Mouse (Mus musculus): ENCODE measurements at regions not wholly inside any gene's neighbourhood (a gene's known extent, or its start where the extent isn't known, plus 50 kb on each side); places are given as distances from the start of the nearest gene placed in this dataset.

DNA sequence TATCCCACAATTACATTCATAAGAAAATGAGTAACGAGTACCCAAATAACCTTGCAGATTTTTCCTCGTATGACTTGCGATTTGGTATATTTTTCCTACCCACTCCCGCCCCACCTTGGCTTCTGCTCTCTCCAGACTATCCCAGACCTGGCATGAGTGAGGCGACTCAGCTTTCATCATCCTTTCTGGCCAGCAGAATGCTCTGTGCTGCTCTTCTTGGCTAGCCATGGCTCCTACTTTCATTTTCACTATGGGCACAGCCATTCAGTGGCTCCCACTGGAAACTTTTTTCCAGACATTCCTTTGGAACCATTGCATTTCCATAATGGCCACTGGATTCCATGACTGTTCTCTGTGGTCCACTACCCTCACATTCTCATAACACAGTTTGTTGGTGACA is 449.1 kb upstream of the Gm11114 start:
- H3K27ac ChIP-seq = no peak overlapping the region
- H3K79me2 ChIP-seq (replicated peaks; ENCODE audit: control insufficient read depth, insufficient read depth, low read length) = no peaks in the 10 kb centered on the region
- 75% methylated on average over 5 of the region's 5 CpGs for WGBS
- no peak overlapping the region for H3K9ac ChIP-seq (ENCODE audit: low read depth, low read length)
- no peaks in the 10 kb centered on the region for H3K36me3 ChIP-seq (ENCODE audit: control insufficient read depth, insufficient read depth, low read length)
- DNase-seq = peak in 1 of 2 experiments; percentile 5
- no peaks in the 10 kb centered on the region for H3K4me1 ChIP-seq (ENCODE audit: control insufficient read depth, insufficient read depth, low read length)
- no peaks in the 10 kb centered on the region for H3K27me3 ChIP-seq (ENCODE audit: control insufficient read depth, insufficient read depth, low read length)
- intact Hi-C loops (cut with DNase I) = no loop called here
- H3K4me3 ChIP-seq = no peak overlapping the region
- TF ChIP-seq EP300 (IDR thresholded peaks at IDR 0.05; ENCODE audit: insufficient read depth, low read depth, low read length) (no peak), POLR2A (IDR thresholded peaks at IDR 0.05; ENCODE audit: insufficient read depth, low read depth, low read length) (no peak), CTCF (IDR thresholded peaks at IDR 0.05) (no peak)

DNA sequence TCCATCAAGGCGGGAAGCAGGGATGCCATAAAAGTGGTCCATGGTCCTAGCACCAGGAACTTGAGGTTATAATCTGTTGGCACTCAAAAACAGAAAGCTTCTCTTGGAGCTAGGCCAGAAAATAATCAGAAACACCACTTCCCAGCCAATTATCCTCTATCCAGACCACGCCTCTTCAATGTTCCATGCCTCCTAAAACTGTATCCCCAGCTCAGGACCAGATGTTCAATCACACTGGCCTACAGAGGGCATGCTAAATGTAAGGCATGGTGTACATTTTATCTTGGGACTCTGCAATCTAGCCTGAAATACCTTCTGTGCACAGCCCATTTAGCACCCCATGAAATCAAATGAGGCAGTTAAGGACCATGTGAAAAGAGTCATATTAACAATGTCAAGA is 418.4 kb upstream of the Gm11114 start:
- H3K36me3 ChIP-seq (ENCODE audit: control insufficient read depth, insufficient read depth, low read length) = no peaks in the 10 kb centered on the region
- H3K4me3 ChIP-seq = no peak overlapping the region
- H3K27me3 ChIP-seq (ENCODE audit: control insufficient read depth, insufficient read depth, low read length) = no peaks in the 10 kb centered on the region
- no peak for DNase-seq
- no peaks in the 10 kb centered on the region for H3K4me1 ChIP-seq (ENCODE audit: control insufficient read depth, insufficient read depth, low read length)
- no peaks in the 10 kb centered on the region for H3K79me2 ChIP-seq (replicated peaks; ENCODE audit: control insufficient read depth, insufficient read depth, low read length)
- intact Hi-C loops (cut with DNase I) = no loop called here
- WGBS = 70% methylated on average over 2 of the region's 2 CpGs
- no peak for TF ChIP-seq POLR2A (IDR thresholded peaks at IDR 0.05; ENCODE audit: insufficient read depth, low read depth, low read length)
- TF ChIP-seq CTCF (IDR thresholded peaks at IDR 0.05) = no peak
- TF ChIP-seq EP300 (IDR thresholded peaks at IDR 0.05; ENCODE audit: insufficient read depth, low read depth, low read length) = no peak
- H3K9ac ChIP-seq (ENCODE audit: low read depth, low read length) = no peak overlapping the region
- no peak overlapping the region for H3K27ac ChIP-seq

DNA sequence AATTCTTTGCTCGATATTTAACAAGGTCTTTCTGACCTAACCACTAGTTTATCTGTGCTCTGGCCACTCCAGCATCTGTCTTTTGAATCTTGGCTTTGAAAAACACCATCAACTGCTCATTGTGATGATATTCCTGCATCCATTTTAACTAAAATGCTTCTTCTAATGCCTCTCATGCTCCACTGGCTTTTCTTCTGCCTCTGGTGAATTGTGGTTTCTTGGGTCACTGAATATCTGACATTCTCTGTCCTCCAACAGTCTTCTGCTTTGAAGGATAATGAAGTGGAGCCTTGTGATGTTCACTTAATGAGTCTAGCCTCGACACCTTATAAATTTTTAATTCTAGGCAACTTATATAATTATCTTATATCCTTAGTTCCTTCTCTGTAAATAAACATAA is 416.5 kb upstream of the Gm11114 start:
- Histone ChIP-seq H3K4me3 (no peak overlapping the region), H3K27me3 (ENCODE audit: control insufficient read depth, insufficient read depth, low read length) (no peaks in the 10 kb centered on the region), H3K27ac (no peak overlapping the region), H3K79me2 (replicated peaks; ENCODE audit: control insufficient read depth, insufficient read depth, low read length) (no peaks in the 10 kb centered on the region), H3K4me1 (ENCODE audit: control insufficient read depth, insufficient read depth, low read length) (no peaks in the 10 kb centered on the region), H3K9ac (ENCODE audit: low read depth, low read length) (no peak overlapping the region), H3K36me3 (ENCODE audit: control insufficient read depth, insufficient read depth, low read length) (no peaks in the 10 kb centered on the region)
- intact Hi-C loops (cut with DNase I) = no loop called here
- 49% methylated on average over 2 of the region's 2 CpGs for WGBS
- DNase-seq = no peak
- TF ChIP-seq POLR2A (IDR thresholded peaks at IDR 0.05; ENCODE audit: insufficient read depth, low read depth, low read length) (no peak), EP300 (IDR thresholded peaks at IDR 0.05; ENCODE audit: insufficient read depth, low read depth, low read length) (no peak), CTCF (IDR thresholded peaks at IDR 0.05) (no peak)

DNA sequence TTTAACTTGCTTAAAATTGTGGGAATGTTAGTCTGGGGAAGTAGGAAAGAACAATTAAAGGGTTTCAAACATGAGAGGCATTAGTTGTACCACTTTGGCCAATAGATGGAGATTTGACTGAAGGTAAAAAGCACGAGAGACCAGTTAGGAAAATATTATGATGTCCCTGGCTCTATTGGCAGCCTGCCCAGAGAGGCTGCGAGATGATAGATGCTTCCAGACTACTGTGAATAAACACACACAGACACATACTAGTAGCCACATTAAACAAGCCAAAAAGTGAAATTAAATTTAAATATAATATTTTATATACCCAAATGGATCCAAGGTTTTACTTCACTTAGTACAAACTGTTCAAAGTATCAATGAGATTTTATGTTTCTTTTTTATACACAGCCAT is 411.9 kb upstream of the Gm11114 start:
- Histone ChIP-seq H3K36me3 (ENCODE audit: control insufficient read depth, insufficient read depth, low read length) (no peaks in the 10 kb centered on the region), H3K27ac (no peak overlapping the region), H3K9ac (ENCODE audit: low read depth, low read length) (no peak overlapping the region), H3K4me3 (no peak overlapping the region), H3K27me3 (ENCODE audit: control insufficient read depth, insufficient read depth, low read length) (no peaks in the 10 kb centered on the region), H3K79me2 (replicated peaks; ENCODE audit: control insufficient read depth, insufficient read depth, low read length) (no peaks in the 10 kb centered on the region), H3K4me1 (ENCODE audit: control insufficient read depth, insufficient read depth, low read length) (no peaks in the 10 kb centered on the region)
- no peak for TF ChIP-seq POLR2A (IDR thresholded peaks at IDR 0.05; ENCODE audit: insufficient read depth, low read depth, low read length)
- TF ChIP-seq CTCF (IDR thresholded peaks at IDR 0.05) = no peak
- TF ChIP-seq EP300 (IDR thresholded peaks at IDR 0.05; ENCODE audit: insufficient read depth, low read depth, low read length) = no peak
- WGBS = 9% methylated on average over 2 of the region's 2 CpGs
- intact Hi-C loops (cut with DNase I) = no loop called here
- DNase-seq = no peak

DNA sequence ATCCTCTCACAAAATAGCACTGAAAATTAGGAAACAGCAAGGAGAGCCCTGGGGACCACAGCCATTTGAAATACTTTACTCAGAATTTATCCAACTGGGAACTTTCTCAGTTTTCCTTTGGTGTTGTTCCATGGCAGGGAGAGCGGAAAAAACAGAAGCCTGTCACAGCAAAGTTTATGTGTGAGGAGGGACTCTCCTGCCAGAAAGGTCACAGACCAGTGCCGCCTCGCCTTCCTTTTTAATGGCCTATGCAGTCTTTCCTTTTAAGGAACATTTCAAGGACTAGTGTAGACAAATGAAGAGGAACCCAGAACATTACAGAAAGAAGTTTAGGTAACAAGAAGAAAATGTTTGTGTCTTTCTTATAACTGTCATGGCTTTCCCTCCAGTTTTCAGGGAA is 406.3 kb upstream of the Gm11114 start:
- Histone ChIP-seq H3K4me1 (ENCODE audit: control insufficient read depth, insufficient read depth, low read length) (no peaks in the 10 kb centered on the region), H3K4me3 (no peak overlapping the region), H3K27me3 (ENCODE audit: control insufficient read depth, insufficient read depth, low read length) (no peaks in the 10 kb centered on the region), H3K27ac (no peak overlapping the region), H3K9ac (ENCODE audit: low read depth, low read length) (no peak overlapping the region), H3K36me3 (ENCODE audit: control insufficient read depth, insufficient read depth, low read length) (no peaks in the 10 kb centered on the region), H3K79me2 (replicated peaks; ENCODE audit: control insufficient read depth, insufficient read depth, low read length) (no peaks in the 10 kb centered on the region)
- 45% methylated on average over 3 of the region's 3 CpGs for WGBS
- intact Hi-C loops (cut with DNase I) = no loop called here
- TF ChIP-seq CTCF (IDR thresholded peaks at IDR 0.05) (no peak), POLR2A (IDR thresholded peaks at IDR 0.05; ENCODE audit: insufficient read depth, low read depth, low read length) (no peak), EP300 (IDR thresholded peaks at IDR 0.05; ENCODE audit: insufficient read depth, low read depth, low read length) (no peak)
- no peak for DNase-seq

DNA sequence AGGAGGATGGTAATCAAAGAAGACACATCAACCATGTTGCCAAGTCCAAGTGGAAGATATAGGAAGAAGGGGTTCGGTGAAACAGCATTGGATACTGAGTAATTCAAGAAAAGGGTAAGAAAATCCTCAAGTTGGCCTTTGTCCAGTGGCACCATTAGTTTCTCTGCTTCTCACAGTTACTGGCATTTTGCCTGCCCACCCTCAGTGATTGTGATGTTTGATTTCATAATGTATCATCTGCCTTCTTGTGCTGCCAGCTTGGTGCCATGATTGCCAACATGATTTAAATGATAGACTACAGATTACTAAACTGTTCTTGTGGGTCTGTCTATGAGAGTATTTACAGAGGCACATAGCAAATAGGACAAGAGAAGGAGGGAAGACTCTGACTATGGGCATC is 399.3 kb upstream of the Gm11114 start:
- no peak overlapping the region for H3K4me3 ChIP-seq
- TF ChIP-seq POLR2A (IDR thresholded peaks at IDR 0.05; ENCODE audit: insufficient read depth, low read depth, low read length) (no peak), CTCF (IDR thresholded peaks at IDR 0.05) (no peak), EP300 (IDR thresholded peaks at IDR 0.05; ENCODE audit: insufficient read depth, low read depth, low read length) (no peak)
- H3K27ac ChIP-seq = no peak overlapping the region
- no peaks in the 10 kb centered on the region for H3K79me2 ChIP-seq (replicated peaks; ENCODE audit: control insufficient read depth, insufficient read depth, low read length)
- intact Hi-C loops (cut with DNase I) = no loop called here
- no peak overlapping the region for H3K9ac ChIP-seq (ENCODE audit: low read depth, low read length)
- 86% methylated on average over 1 of the region's 1 CpGs for WGBS
- DNase-seq = no peak
- H3K4me1 ChIP-seq (ENCODE audit: control insufficient read depth, insufficient read depth, low read length) = no peaks in the 10 kb centered on the region
- no peaks in the 10 kb centered on the region for H3K36me3 ChIP-seq (ENCODE audit: control insufficient read depth, insufficient read depth, low read length)
- H3K27me3 ChIP-seq (ENCODE audit: control insufficient read depth, insufficient read depth, low read length) = no peaks in the 10 kb centered on the region

Measured in heart, adult 2 months (tissue).